Mouse (Mus musculus) frontal cortex, adult 2 months (tissue): ENCODE measurements around the gene Cdh20. TPM values are rescaled to one million over a fixed set of nuclear protein-coding genes. Genes with fewer than 3 reads are reported as not detected.

ENCODE experiments used
- DNase-seq, 2 experiments: peaks; one replicate each; pipeline ENCODE4 v3.0.0; 2022; ENCODE audit warnings: low spot score in 1 of 2; ENCODE audit errors: extremely low spot score in 1 of 2
- polyA plus RNA-seq: library from polyadenylated mRNA; depleted of rRNA; stranded (reverse); fragments of >200 nt; gene quantifications from 2 replicates; pipeline ENCODE4 v1.2.3, GENCODE M21; 2012; rRNA removed

Cdh20 gene
- 16.6 and 17.8 TPM in 2 replicates for polyA plus RNA-seq

GRCm38 (mm10) chr1:104768371-104769249 is at the start of gene Cdh20:
Gene Cdh20 (plus strand): TSS chr1:104768529.
- DNase-seq, result no peak

- DNase-seq, result no peak
These were observed 21.5 kb upstream of the Cdh20 start for GRCm38 (mm10) chr1:104746816-104747215.

- no peak for DNase-seq
These were observed 20.9 kb upstream of the Cdh20 start for GRCm38 (mm10) chr1:104747438-104747837.

GRCm38 (mm10) chr1:104754483-104754882 is 13.8 kb upstream of the Cdh20 start:
- peak in 1 of 2 experiments; percentile 61 for DNase-seq

GRCm38 (mm10) chr1:104755896-104756295 is 12.4 kb upstream of the Cdh20 start:
- DNase-seq, result no peak

GRCm38 (mm10) chr1:104769250-104769607 is 900 bp downstream of the Cdh20 start:
- DNase-seq, result no peak

GRCm38 (mm10) chr1:104771937-104772336 is 3.6 kb downstream of the Cdh20 start:
- DNase-seq, result no peak

GRCm38 (mm10) chr1:104773207-104773606 is 4.9 kb downstream of the Cdh20 start:
- no peak for DNase-seq

- DNase-seq, result no peak
These were observed 25.2 kb downstream of the Cdh20 start for GRCm38 (mm10) chr1:104793488-104793887.

GRCm38 (mm10) chr1:104796146-104796545 is 27.8 kb downstream of the Cdh20 start:
- DNase-seq, result no peak

- no peak for DNase-seq
These were observed 28.8 kb downstream of the Cdh20 start for GRCm38 (mm10) chr1:104797139-104797538.

GRCm38 (mm10) chr1:104804746-104805145 is 36.4 kb downstream of the Cdh20 start:
- peak; percentile 18 to 23 for DNase-seq

- no peak for DNase-seq
These were observed 38.9 kb downstream of the Cdh20 start for GRCm38 (mm10) chr1:104807214-104807613.

GRCm38 (mm10) chr1:104817510-104817909 is 49.2 kb downstream of the Cdh20 start:
- DNase-seq, result no peak

GRCm38 (mm10) chr1:104828106-104828505 is 59.8 kb downstream of the Cdh20 start:
- no peak for DNase-seq

- peak in 1 of 2 experiments; percentile 25 for DNase-seq
These were observed 70.0 kb downstream of the Cdh20 start for GRCm38 (mm10) chr1:104838206-104838915.

- DNase-seq, result no peak
These were observed 70.7 kb downstream of the Cdh20 start for GRCm38 (mm10) chr1:104839051-104839450.

GRCm38 (mm10) chr1:104848256-104848919 is 80.1 kb downstream of the Cdh20 start:
- DNase-seq, result no peak

GRCm38 (mm10) chr1:104848920-104849272 is 80.6 kb downstream of the Cdh20 start:
- DNase-seq, result no peak

- DNase-seq, result no peak
These were observed 109.1 kb downstream of the Cdh20 start for GRCm38 (mm10) chr1:104877384-104877783.

GRCm38 (mm10) chr1:104901815-104902214 is 133.5 kb downstream of the Cdh20 start:
- no peak for DNase-seq
